Mouse (Mus musculus): ENCODE data around the gene Zfp760.

- no peak for TF ChIP-seq GATA1 (IDR thresholded peaks at IDR 0.05; ENCODE audit: borderline replicate concordance, low read length)
- TF ChIP-seq FLI1 (IDR thresholded peaks at IDR 0.05; ENCODE audit: low read length): no peak
Observed at GRCm38 (mm10) chr17:21707343-21707996, at the start of gene Zfp760.

All from megakaryocyte, embryonic 14.5 days (primary cell).